Mouse (Mus musculus) embryonic fibroblast, embryonic 13.5 days (primary cell): ENCODE measurements at regions not wholly inside any gene's neighbourhood (a gene's known extent, or its start where the extent isn't known, plus 50 kb on each side); places are given as distances from the start of the nearest gene placed in this dataset.

Experiments used
- H3K27ac ChIP-seq: 2 replicates; pipeline ENCODE4 v1.5.1; 2012; ENCODE audit warnings: low read length, control low read depth, inconsistent platforms; ENCODE audit not compliant: insufficient read depth
- H3K4me1 ChIP-seq: 2 replicates; pipeline ENCODE4 v1.6.1; 2011; ENCODE audit warnings: low read length; ENCODE audit not compliant: control insufficient read depth, insufficient read depth
- H3K4me3 ChIP-seq: 2 replicates; pipeline ENCODE4 v1.5.1; 2011; ENCODE audit warnings: mild to moderate bottlenecking, control low read depth, low read length; ENCODE audit not compliant: insufficient read depth
- CTCF ChIP-seq: IDR thresholded peaks from 2 replicates; pipeline ENCODE4 v1.5.1; 2011; ENCODE audit warnings: mild to moderate bottlenecking, control low read depth, low read length, moderate library complexity, borderline replicate concordance; ENCODE audit not compliant: insufficient read depth
- POLR2A ChIP-seq: IDR thresholded peaks from 2 replicates; pipeline ENCODE4 v1.6.1; 2011; ENCODE audit warnings: low read depth, mild to moderate bottlenecking, control low read depth, low read length, moderate library complexity

GRCm38 (mm10) chr4:54704696-54705095 is 240.2 kb upstream of the Zfp462 start:
- no peak overlapping the region for H3K27ac ChIP-seq
- no peak for TF ChIP-seq CTCF
- TF ChIP-seq POLR2A: no peak
- H3K4me1 ChIP-seq: no peaks in the 10 kb centered on the region
- no peak overlapping the region for H3K4me3 ChIP-seq

DNA sequence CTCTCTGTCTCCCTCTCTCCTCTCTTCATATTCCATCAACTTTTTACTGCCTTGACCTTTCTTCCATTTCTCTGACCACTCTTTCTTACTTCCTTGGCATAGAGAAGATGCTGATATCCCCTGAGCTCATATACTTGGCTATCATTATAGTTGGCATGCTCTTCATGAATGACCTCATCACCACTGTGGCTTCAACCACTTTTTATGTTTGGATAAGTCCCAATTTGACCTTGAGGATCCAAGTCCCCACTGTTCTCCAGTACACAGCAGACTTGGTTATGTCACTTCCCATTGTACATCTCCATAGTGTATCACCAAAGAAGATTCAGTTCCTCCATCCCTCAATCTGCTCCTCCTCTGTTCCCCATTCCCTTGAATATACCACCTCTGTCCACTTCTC is 235.1 kb upstream of the Zfp462 start:
- TF ChIP-seq POLR2A: no peak
- no peak for TF ChIP-seq CTCF
- peaks cover 3% of the 10 kb centered on the region; the same call in 1 of the 2 replicates for H3K4me1 ChIP-seq
- H3K4me3 ChIP-seq: no peak overlapping the region
- H3K27ac ChIP-seq: no peak overlapping the region

- TF ChIP-seq CTCF (no peak), POLR2A (no peak)
- H3K4me3 ChIP-seq: no peak overlapping the region
- H3K27ac ChIP-seq: no peak overlapping the region
- H3K4me1 ChIP-seq: peaks cover 3% of the 10 kb centered on the region; the same call in 1 of the 2 replicates
These were observed 231.9 kb upstream of the Zfp462 start for GRCm38 (mm10) chr4:54712929-54713328.

DNA sequence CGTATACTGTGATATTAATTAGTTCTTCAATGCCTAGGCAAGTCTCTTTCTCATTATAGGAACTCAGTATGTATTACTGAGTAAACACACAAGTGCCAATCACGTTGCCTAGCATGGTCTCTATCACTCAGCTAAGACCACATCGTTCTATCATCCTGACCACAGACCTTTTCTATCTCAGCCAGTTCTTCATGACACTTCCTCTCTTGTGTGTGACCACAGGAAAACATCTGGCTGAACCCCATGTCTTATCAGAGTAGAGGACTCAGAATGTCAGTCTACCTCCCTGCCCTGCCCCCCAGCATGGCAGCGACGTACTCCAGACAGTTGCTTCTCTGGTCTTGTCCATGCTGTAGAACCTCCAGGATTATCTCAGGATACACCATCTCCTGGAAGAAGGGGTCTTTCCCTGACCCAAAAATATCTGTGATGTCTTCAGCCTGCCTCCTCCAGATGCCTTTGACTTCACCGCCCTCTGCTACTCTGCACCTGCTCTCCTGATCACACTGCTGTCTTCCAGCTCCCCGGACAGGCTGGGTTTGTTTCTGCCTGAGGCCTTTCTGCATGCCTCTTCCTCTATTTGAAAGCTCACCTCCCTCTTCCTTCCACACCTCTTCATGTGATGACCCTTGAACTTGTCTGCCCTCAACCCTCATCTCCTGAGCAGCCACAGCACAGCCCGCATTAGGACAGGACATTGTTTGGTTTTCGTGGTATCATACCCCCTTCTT is 230.1 kb upstream of the Zfp462 start:
- TF ChIP-seq CTCF (no peak), POLR2A (no peak)
- Histone ChIP-seq H3K4me3 (no peak overlapping the region), H3K4me1 (peaks cover 3% of the 10 kb centered on the region; the same call in 1 of the 2 replicates), H3K27ac (no peak overlapping the region)

- H3K4me3 ChIP-seq: no peak overlapping the region
- H3K27ac ChIP-seq: no peak overlapping the region
- no peaks in the 10 kb centered on the region for H3K4me1 ChIP-seq
- TF ChIP-seq CTCF (no peak), POLR2A (no peak)
These were observed 226.8 kb upstream of the Zfp462 start for GRCm38 (mm10) chr4:54718083-54718482.

DNA sequence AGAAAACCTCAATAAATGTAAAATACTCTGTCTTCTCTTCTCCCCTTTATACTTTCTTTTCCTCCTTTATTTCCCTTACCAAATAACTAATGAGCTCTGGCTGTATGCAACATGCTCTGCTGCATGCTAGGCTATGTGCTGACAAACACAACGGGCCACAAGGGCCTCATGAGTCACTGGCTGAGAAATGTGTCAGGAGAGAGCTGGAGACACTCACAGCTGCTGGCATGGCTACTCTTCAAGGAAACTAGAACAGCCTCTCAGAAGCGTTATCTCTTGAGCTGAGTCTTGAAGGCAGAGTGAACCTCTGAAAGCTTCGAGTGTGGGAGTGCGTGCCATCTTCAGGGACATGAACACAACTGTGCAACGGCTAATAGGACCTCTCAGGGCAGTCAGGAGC is 205.8 kb upstream of the Zfp462 start:
- no peak for TF ChIP-seq CTCF
- TF ChIP-seq POLR2A: no peak
- Histone ChIP-seq H3K4me1 (peaks cover 6% of the 10 kb centered on the region), H3K27ac (peak overlapping the region; percentile 62; the same call in 1 of the 2 replicates), H3K4me3 (no peak overlapping the region)

DNA sequence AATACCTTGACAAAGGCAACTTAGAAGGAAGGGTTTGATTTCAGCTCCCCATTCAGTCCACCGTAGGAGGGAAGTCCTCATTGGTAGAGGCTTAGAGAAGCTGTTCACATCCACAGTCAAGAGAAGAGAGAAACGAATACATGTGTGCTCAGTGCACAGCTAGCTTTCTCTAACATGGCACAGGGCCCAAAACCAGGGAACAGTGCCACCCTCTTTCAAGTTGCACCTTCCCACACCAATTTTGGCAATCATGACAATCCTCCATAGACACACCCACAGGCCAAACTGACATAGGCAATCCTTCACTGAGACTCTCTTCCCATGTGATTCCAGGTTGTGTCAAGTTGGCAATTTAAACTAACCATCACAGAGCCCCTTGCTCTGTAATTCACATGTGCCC is 193.4 kb upstream of the Zfp462 start:
- TF ChIP-seq CTCF (no peak), POLR2A (no peak)
- no peak overlapping the region for H3K27ac ChIP-seq
- no peak overlapping the region for H3K4me3 ChIP-seq
- no peaks in the 10 kb centered on the region for H3K4me1 ChIP-seq

- no peak overlapping the region for H3K4me3 ChIP-seq
- TF ChIP-seq CTCF (no peak), POLR2A (no peak)
- H3K27ac ChIP-seq: no peak overlapping the region
- peaks cover 1% of the 10 kb centered on the region for H3K4me1 ChIP-seq
These were observed 188.4 kb upstream of the Zfp462 start for GRCm38 (mm10) chr4:54756441-54756840.

- TF ChIP-seq CTCF (no peak), POLR2A (no peak)
- Histone ChIP-seq H3K4me1 (peaks cover 4% of the 10 kb centered on the region), H3K27ac (no peak overlapping the region), H3K4me3 (no peak overlapping the region)
These were observed 186.9 kb upstream of the Zfp462 start for GRCm38 (mm10) chr4:54757715-54758500.

- H3K4me1 ChIP-seq: peaks cover 4% of the 10 kb centered on the region
- H3K27ac ChIP-seq: no peak overlapping the region
- TF ChIP-seq CTCF: no peak
- no peak for TF ChIP-seq POLR2A
- no peak overlapping the region for H3K4me3 ChIP-seq
These were observed 186.4 kb upstream of the Zfp462 start for GRCm38 (mm10) chr4:54758501-54758829.
